Mouse (Mus musculus) midbrain, embryonic 14.5 days (tissue): Measurements from ENCODE around the gene Sart1. TPM values are rescaled to one million over a fixed set of nuclear protein-coding genes. Genes with fewer than 3 reads are reported as not detected.

Source experiments
- ATAC-seq: fragments of 200-750 bp; cut with Nextera tagmentation; 2 replicates; pipeline ENCODE4 v1.8.0; 2017; ENCODE audit warnings: moderate number of reproducible peaks, moderate library complexity; ENCODE audit not compliant: low FRiP score, low TSS enrichment
- DNase-seq: peaks from one replicate; pipeline ENCODE4 v3.0.0-alpha.2; 2015
- H3K27ac ChIP-seq: fragments of 300-500 bp; sonication (generic); replicated peaks from 2 replicates; pipeline ENCODE4 v1.5.1; 2014; ENCODE audit warnings: mild to moderate bottlenecking, low read depth, low read length, moderate library complexity
- H3K27me3 ChIP-seq: fragments of 300-500 bp; sonication (generic); 2 replicates; pipeline ENCODE4 v1.6.1; 2014; ENCODE audit warnings: low read length, control low read depth, mixed read lengths; ENCODE audit not compliant: control insufficient read depth, insufficient read depth
- H3K36me3 ChIP-seq: fragments of 300-500 bp; sonication (generic); 2 replicates; pipeline ENCODE4 v1.6.1; 2014; ENCODE audit warnings: low read length, control low read depth; ENCODE audit not compliant: control insufficient read depth, insufficient read depth
- H3K4me1 ChIP-seq: fragments of 300-500 bp; sonication (generic); 2 replicates; pipeline ENCODE4 v1.6.1; 2014; ENCODE audit warnings: mild to moderate bottlenecking, antibody characterized with exemption, low read length, control low read depth; ENCODE audit not compliant: control insufficient read depth, insufficient read depth
- H3K4me2 ChIP-seq: fragments of 300-500 bp; sonication (generic); 2 replicates; pipeline ENCODE4 v1.6.1; 2014; ENCODE audit warnings: mild to moderate bottlenecking, low read length, moderate library complexity
- H3K4me3 ChIP-seq: fragments of 300-500 bp; sonication (generic); replicated peaks from 2 replicates; pipeline ENCODE4 v1.5.1; 2014; ENCODE audit warnings: low read depth, low read length
- H3K9ac ChIP-seq: fragments of 300-500 bp; sonication (generic); replicated peaks from 2 replicates; pipeline ENCODE4 v1.6.1; 2014; ENCODE audit warnings: mild to moderate bottlenecking, low read length, moderate library complexity
- H3K9me3 ChIP-seq: fragments of 300-500 bp; sonication (generic); 2 replicates; pipeline ENCODE4 v1.6.1; 2016; ENCODE audit warnings: low read length, control low read depth, mixed read lengths; ENCODE audit not compliant: control insufficient read depth
- WGBS: fragments of 180-500 bp; shearing (Covaris S2); extraction: QIAGEN DNeasy Blood & Tissue Kit; methylation state at CpG from one replicate; pipeline ENCODE4 v1.1.7; 2014; 5-methylcytosine and 5-hydroxymethylcytosine counted together
- polyA plus RNA-seq: library from polyadenylated mRNA; unstranded; fragments of >200 nt; fragmentation: Nextera tagmentation; extraction: Ambion mirVana; gene quantifications from 2 replicates; pipeline ENCODE4 v1.2.1, GENCODE M21; 2014

Gene Sart1
- polyA plus RNA-seq, 1 experiment from 2014 or later, result 57.1 TPM

DNA sequence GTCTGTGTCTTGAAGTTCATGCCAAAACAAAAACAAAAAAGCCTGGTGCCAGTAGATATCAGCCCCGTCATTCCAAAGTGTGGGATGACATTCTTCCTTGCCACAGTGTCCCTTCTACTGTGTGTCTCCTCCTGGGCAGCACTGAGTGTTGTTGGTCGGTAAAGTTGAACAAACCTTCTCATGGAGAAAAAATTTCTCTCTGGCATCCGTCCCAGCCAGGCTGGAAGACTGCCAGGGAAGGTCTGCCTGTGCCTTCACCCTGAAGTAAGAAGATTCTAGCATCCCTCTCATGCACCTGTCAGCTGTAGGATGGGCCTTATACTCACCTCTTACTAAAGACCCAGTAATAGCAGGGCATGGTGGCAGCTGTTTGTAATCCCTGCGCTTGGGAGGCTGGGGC lies 4.4 kb upstream of the Sart1 start:
- H3K27me3 ChIP-seq, result no peaks in the 10 kb centered on the region
- WGBS, result 72% methylated on average over 4 of the region's 4 CpGs
- ATAC-seq (no peak), DNase-seq (no peak)
- no peak overlapping the region for H3K4me3 ChIP-seq
- H3K9me3 ChIP-seq, result no peaks in the 10 kb centered on the region
- H3K27ac ChIP-seq, result no peak overlapping the region
- no peak overlapping the region for H3K9ac ChIP-seq
- H3K4me2 ChIP-seq, result no peak overlapping the region
- peaks cover 17% of the 10 kb centered on the region for H3K4me1 ChIP-seq
- H3K36me3 ChIP-seq, result no peaks in the 10 kb centered on the region

DNA sequence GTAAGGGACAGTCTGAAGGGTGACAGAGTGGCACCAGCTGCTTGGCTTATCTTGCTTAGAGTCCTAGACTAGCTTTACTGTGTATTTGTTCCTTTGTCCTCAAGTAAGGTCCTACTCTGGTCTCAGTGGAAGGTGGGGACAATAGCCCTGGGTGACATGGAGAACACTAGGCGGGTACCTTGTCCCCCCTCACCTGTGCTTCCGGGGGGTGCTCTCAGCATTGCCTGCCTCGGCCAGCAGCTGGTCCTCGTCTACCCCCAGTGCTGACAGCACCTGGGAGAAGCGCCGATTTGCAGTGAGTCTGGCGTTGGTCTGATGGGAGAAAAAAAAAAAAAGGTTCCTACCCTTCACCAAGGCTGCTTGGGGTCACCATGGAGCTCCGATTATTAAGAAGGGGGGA lies 1.9 kb upstream of the Sart1 start:
- Histone ChIP-seq H3K4me3 (no peak overlapping the region), H3K27me3 (no peaks in the 10 kb centered on the region), H3K27ac (no peak overlapping the region), H3K4me1 (peaks cover 28% of the 10 kb centered on the region), H3K4me2 (0 out of 2 replicates have a peak overlapping the region, but pooled peaks have one; percentile 96), H3K9me3 (no peaks in the 10 kb centered on the region), H3K9ac (no peak overlapping the region), H3K36me3 (peaks cover 5% of the 10 kb centered on the region)
- no peak for ATAC-seq
- DNase-seq, result no peak
- 85% methylated on average over 8 of the region's 8 CpGs for WGBS

DNA sequence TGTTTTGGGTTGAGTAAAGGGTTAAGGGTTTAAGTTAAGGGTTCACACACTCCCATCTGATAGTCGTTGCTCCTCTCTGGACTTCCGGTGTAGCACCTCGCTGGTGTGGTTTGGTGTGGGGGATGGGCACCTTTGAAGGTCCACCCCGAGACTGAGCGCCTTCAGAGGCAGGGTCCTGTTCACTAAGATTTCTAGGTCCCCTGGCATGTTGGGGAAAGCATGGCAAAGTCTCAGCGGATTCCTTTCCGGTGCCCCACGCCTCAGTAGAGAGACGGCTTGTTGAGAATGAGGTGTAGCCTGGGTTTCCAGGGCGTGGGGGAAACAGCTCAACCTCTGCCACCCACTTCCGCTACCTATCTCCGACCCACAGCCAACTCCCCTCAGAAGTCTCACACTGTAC lies 1.1 kb upstream of the Sart1 start:
- Histone ChIP-seq H3K4me3 (peak overlapping the region; percentile 98), H3K4me1 (peaks cover 28% of the 10 kb centered on the region), H3K9ac (no peak overlapping the region), H3K9me3 (no peaks in the 10 kb centered on the region), H3K36me3 (peaks cover 12% of the 10 kb centered on the region), H3K4me2 (peak overlapping the region; percentile 96), H3K27me3 (no peaks in the 10 kb centered on the region), H3K27ac (no peak overlapping the region)
- no peak for ATAC-seq
- WGBS, result 50% methylated on average over 12 of the region's 12 CpGs
- DNase-seq, result no peak

DNA sequence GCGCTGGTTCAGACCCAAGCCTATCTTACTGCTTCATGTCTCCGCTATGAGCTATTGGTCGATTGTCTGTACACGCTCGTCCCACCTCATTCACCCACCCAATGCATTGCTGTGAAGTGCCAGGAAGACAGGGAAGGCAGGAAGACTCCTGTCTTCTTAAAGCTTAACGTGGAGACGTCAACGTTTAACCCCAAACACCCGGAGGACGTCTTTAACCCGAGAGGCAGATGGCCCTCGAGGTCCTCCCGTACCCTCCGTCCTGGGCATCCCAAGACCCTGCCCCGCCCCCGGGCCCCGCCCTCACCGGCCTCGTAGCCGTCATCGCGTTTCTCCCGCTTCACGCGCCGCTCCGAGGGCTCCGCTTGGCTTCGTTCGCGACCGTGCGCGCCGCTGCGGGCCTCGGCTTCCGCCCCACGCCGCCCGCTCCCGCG lies 477 bp downstream of the Sart1 start:
- Histone ChIP-seq H3K4me2 (peak overlapping the region; percentile 96), H3K27ac (peak overlapping the region; percentile 83), H3K9ac (peak overlapping the region; percentile 84), H3K9me3 (no peaks in the 10 kb centered on the region), H3K27me3 (no peaks in the 10 kb centered on the region), H3K4me1 (peaks cover 28% of the 10 kb centered on the region), H3K4me3 (peak overlapping the region; percentile 98), H3K36me3 (peaks cover 28% of the 10 kb centered on the region)
- DNase-seq (no peak), ATAC-seq (peak; percentile 28; the same call in 1 of the 2 replicates)
- WGBS, result under 1% methylated on average over 43 of the region's 43 CpGs

DNA sequence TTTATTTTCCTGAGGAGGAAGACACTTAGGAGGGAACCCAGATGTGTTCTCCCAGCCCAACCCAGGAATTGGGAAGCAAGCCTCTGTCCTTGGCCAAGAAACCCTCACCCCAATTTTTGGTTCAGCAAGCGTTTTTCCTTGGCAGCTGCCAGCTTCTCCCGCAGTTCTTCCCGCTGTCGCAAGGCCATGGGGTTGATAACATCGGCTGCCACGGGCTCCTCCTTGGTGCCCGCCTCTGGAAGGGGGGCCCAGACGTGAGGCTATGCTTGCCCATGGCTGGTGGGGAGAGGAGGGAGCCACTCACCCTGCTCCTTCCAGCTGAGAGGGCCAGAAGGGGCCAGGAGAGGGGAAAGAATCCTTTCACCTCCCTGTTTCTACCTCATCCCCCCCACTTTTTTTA lies 3.8 kb downstream of the Sart1 start:
- Histone ChIP-seq H3K4me1 (peaks cover 20% of the 10 kb centered on the region), H3K36me3 (peaks cover 61% of the 10 kb centered on the region), H3K4me2 (no peak overlapping the region), H3K9ac (no peak overlapping the region), H3K27ac (no peak overlapping the region), H3K4me3 (no peak overlapping the region), H3K9me3 (no peaks in the 10 kb centered on the region), H3K27me3 (no peaks in the 10 kb centered on the region)
- no peak for ATAC-seq
- WGBS, result 91% methylated on average over 8 of the region's 8 CpGs
- DNase-seq, result no peak

DNA sequence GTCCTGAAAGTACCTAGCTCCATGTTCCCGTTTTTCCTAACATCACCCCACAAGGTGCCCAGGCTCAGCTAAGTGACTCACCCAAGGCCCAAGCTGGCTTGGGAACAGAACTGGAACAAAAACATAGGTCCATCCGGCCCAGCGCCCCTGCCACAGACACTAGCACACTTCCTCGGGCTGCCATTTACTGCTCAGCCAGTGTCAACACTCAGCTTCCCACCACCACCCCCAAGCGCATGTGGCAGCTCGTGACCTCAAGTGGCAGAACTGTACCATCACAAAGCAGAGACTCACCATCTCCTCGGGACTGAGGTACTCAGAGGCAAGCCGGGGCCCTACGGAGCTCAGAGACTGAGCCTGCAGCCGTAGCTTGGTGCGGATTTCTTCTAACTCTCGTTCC lies 5.2 kb downstream of the Sart1 start:
- H3K27me3 ChIP-seq, result no peaks in the 10 kb centered on the region
- DNase-seq, result no peak
- 94% methylated on average over 12 of the region's 12 CpGs for WGBS

DNA sequence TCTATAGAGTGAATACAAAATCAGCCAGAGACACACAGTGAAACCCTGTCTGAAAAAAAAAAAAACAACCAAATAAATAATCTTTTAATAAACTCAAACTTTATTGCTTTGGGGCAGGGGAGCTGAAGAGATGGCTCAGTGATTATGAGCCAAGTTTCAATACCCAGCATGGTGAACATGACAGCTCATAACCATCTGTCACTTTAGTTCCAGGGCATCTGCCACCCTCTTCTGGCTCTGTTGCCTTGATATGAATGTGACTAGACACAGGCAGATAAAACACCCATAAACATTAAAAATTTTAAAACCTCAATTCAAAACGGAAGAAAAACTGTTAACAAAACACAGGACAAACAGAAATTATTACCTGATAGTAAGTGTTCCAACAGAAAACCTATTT lies 11.1 kb downstream of the Sart1 start:
- DNase-seq (no peak), ATAC-seq (no peak)
- no peaks in the 10 kb centered on the region for H3K9me3 ChIP-seq
- H3K36me3 ChIP-seq, result peaks cover 78% of the 10 kb centered on the region
- H3K27ac ChIP-seq, result no peak overlapping the region
- 93% methylated on average over 1 of the region's 1 CpGs for WGBS
- H3K4me1 ChIP-seq, result no peaks in the 10 kb centered on the region
- H3K27me3 ChIP-seq, result no peaks in the 10 kb centered on the region
- no peak overlapping the region for H3K9ac ChIP-seq
- H3K4me2 ChIP-seq, result no peak overlapping the region
- no peak overlapping the region for H3K4me3 ChIP-seq

More for the DNA sequence above, 5.2 kb downstream of the Sart1 start:
- no peak for ATAC-seq
- H3K4me2 ChIP-seq, result no peak overlapping the region
- H3K4me3 ChIP-seq, result no peak overlapping the region
- H3K27ac ChIP-seq, result no peak overlapping the region
- H3K36me3 ChIP-seq, result peaks cover 75% of the 10 kb centered on the region
- peaks cover 12% of the 10 kb centered on the region for H3K4me1 ChIP-seq
- no peaks in the 10 kb centered on the region for H3K9me3 ChIP-seq
- no peak overlapping the region for H3K9ac ChIP-seq

DNA sequence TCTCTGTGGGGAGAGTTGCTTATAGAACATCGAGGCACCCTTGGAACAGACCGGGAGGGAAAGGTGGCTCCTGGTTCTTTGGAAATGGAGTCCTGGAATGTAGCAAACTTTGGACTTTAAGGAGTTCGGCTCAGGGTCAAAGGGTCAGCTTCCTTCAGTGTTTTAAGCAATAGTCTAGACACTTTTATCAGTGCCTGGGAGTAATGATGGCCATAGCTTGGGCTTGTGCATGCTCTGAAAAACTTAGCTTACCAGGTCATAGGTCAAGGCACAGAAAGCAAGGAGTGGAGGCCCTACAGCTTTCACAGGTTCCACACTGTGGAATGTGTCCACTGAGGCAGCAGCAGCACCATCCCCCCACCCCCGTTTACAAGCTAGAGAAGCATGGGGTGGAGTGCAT lies 13.8 kb downstream of the Sart1 start:
- 85% methylated on average over 4 of the region's 4 CpGs for WGBS
- Histone ChIP-seq H3K27ac (no peak overlapping the region), H3K4me3 (no peak overlapping the region), H3K9ac (no peak overlapping the region), H3K27me3 (no peaks in the 10 kb centered on the region), H3K4me2 (no peak overlapping the region), H3K9me3 (no peaks in the 10 kb centered on the region), H3K4me1 (no peaks in the 10 kb centered on the region), H3K36me3 (peaks cover 76% of the 10 kb centered on the region)
- ATAC-seq (no peak), DNase-seq (no peak)

DNA sequence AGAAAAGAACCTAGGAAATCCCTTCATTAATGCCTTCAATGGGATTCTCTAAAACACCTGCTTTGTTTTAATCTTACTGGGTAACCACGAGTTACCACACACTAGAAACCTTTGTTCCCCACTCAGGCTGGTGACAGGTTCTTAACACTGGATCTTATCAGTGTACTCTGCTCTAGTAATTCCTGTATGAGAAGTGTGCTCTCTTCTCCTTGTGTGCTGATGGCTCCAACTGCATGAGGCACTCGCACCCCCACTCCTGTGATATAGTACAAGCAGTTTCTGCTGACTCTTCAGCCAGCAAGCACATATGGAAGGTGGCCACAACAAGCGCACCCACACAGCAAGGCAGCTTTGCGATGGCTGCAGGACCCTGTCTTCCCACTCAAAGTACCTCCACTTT lies 14.3 kb downstream of the Sart1 start:
- ATAC-seq, result no peak
- Histone ChIP-seq H3K4me2 (no peak overlapping the region), H3K9me3 (no peaks in the 10 kb centered on the region), H3K27me3 (no peaks in the 10 kb centered on the region), H3K4me1 (no peaks in the 10 kb centered on the region), H3K9ac (no peak overlapping the region), H3K4me3 (no peak overlapping the region), H3K36me3 (peaks cover 75% of the 10 kb centered on the region), H3K27ac (no peak overlapping the region)
- WGBS, result 86% methylated on average over 4 of the region's 4 CpGs
- DNase-seq, result no peak
